Mouse (Mus musculus): ENCODE measurements around the gene 5430419D17Rik.

DNA sequence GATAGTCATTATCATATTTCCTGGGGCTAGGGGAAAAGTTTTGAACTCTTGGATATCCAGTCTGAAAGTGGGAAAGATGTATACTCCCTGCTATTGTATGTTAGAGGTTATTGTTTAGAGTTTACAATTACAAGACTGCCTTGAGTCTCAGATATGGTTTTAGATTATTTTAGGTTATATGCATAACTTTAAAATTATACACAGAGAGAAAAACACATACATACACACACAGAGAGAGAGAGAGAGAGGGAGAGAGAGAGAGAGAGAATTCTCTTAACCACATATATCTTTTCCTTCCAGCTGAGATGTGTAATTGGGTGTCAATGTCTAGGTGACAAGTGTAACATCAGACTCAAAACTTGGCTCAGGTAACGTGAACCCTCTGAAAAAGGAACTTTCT, 159.4 kb downstream of the 5430419D17Rik start, which contains the start of gene Fam24a:
- TF ChIP-seq CTCF (IDR thresholded peaks at IDR 0.05; ENCODE audit: control insufficient read depth, insufficient read depth, insufficient read length) (no peak), USF1 (IDR thresholded peaks at IDR 0.05; ENCODE audit: low read depth) (no peak), MYOG (IDR thresholded peaks at IDR 0.05; ENCODE audit: control insufficient read depth, extremely low read depth, insufficient read length) (no peak), MYOD1 (IDR thresholded peaks at IDR 0.05; ENCODE audit: control insufficient read depth, insufficient read length, low read depth) (no peak), MAX (IDR thresholded peaks at IDR 0.05) (no peak), FOSL1 (IDR thresholded peaks at IDR 0.05; ENCODE audit: insufficient read depth, low read length, poor library complexity, severe bottlenecking) (no peak), CEBPB (IDR thresholded peaks at IDR 0.05; ENCODE audit: low read depth) (no peak)

Measured in C2C12 (cell line).